Mouse (Mus musculus) hindbrain, embryonic 11.5 days (tissue): ENCODE results near the gene Nfia. TPM values are rescaled to one million over a fixed set of nuclear protein-coding genes. Genes with fewer than 3 reads are reported as not detected.

ENCODE experiments used
- ATAC-seq: fragments of 200-750 bp; cut with Nextera tagmentation; 2 replicates; pipeline ENCODE4 v1.8.0; 2017; ENCODE audit warnings: mild to moderate bottlenecking, moderate TSS enrichment, moderate library complexity; ENCODE audit not compliant: low FRiP score
- DNase-seq: peaks from one replicate; pipeline ENCODE4 v3.0.0-alpha.2; 2015; ENCODE audit warnings: low spot score
- H3K27ac ChIP-seq: fragments of 300-500 bp; sonication (generic); 2 replicates; pipeline ENCODE4 v1.5.1; 2014; ENCODE audit warnings: mild to moderate bottlenecking, low read depth, low read length
- H3K27me3 ChIP-seq: fragments of 300-500 bp; sonication (generic); 2 replicates; pipeline ENCODE4 v1.6.1; 2014; ENCODE audit warnings: mild to moderate bottlenecking, low read length, moderate library complexity, mixed read lengths; ENCODE audit not compliant: control insufficient read depth, insufficient read depth
- H3K36me3 ChIP-seq: fragments of 300-500 bp; sonication (generic); 2 replicates; pipeline ENCODE4 v1.6.1; 2014; ENCODE audit warnings: mild to moderate bottlenecking, low read length, moderate library complexity, mixed read lengths; ENCODE audit not compliant: control insufficient read depth, insufficient read depth
- H3K4me1 ChIP-seq: fragments of 300-500 bp; sonication (generic); replicated peaks from 2 replicates; pipeline ENCODE4 v1.6.1; 2014; ENCODE audit warnings: low read length, mixed read lengths; ENCODE audit not compliant: control insufficient read depth, insufficient read depth
- H3K4me2 ChIP-seq: fragments of 300-500 bp; sonication (generic); replicated peaks from 2 replicates; pipeline ENCODE4 v1.6.1; 2014; ENCODE audit warnings: mild to moderate bottlenecking, low read depth, low read length
- H3K4me3 ChIP-seq: fragments of 300-500 bp; sonication (generic); 2 replicates; pipeline ENCODE4 v1.5.1; 2014; ENCODE audit warnings: low read depth, low read length
- H3K9ac ChIP-seq: fragments of 300-500 bp; sonication (generic); 2 replicates; pipeline ENCODE4 v1.6.1; 2014; ENCODE audit warnings: low read depth, low read length
- H3K9me3 ChIP-seq: fragments of 300-500 bp; sonication (generic); 2 replicates; pipeline ENCODE4 v1.6.1; 2016; ENCODE audit warnings: low read length; ENCODE audit not compliant: control insufficient read depth
- WGBS: fragments of 180-500 bp; shearing (Covaris S2); extraction: QIAGEN DNeasy Blood & Tissue Kit; methylation state at CpG from one replicate; pipeline ENCODE4 v1.1.7; 2014; 5-methylcytosine and 5-hydroxymethylcytosine counted together
- polyA plus RNA-seq: library from polyadenylated mRNA; unstranded; fragments of >200 nt; fragmentation: Nextera tagmentation; extraction: Ambion mirVana; gene quantifications from 2 replicates; pipeline ENCODE4 v1.2.1, GENCODE M21; 2014

Gene Nfia
- polyA plus RNA-seq, 1 experiment from 2014 or later, result 45.6 TPM

DNA sequence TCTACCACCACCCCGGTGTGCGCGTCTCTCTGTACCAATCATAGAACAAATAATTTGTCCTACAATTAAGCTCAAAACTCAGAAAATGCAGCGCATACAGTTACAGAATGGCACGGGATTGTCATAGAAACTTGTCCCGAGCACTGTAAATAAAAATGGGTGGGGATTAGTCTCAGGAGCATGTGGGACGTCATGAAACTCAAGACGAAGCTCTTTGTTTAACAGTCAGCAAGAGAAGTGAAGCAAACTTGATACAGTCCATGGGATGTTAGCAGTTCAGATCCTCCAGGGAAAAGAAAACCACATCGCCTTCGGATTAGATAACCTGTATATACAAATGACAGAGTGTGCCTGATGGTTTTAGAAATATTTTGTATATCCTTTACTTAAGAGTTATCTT lies 24.0 kb downstream of the Nfia start:
- 90% methylated on average over 10 of the region's 10 CpGs for WGBS
- no peaks in the 10 kb centered on the region for H3K36me3 ChIP-seq
- H3K27ac ChIP-seq, result no peak overlapping the region
- no peak for ATAC-seq
- no peaks in the 10 kb centered on the region for H3K27me3 ChIP-seq
- no peak for DNase-seq
- no peaks in the 10 kb centered on the region for H3K4me1 ChIP-seq
- H3K4me2 ChIP-seq, result no peak overlapping the region
- H3K9me3 ChIP-seq, result no peaks in the 10 kb centered on the region
- H3K9ac ChIP-seq, result no peak overlapping the region
- H3K4me3 ChIP-seq, result no peak overlapping the region

GRCm38 (mm10) chr4:97803791-97804190 lies 31.3 kb downstream of the Nfia start:
- no peaks in the 10 kb centered on the region for H3K9me3 ChIP-seq
- no peak overlapping the region for H3K9ac ChIP-seq
- WGBS, result 75% methylated on average over 3 of the region's 3 CpGs
- no peaks in the 10 kb centered on the region for H3K36me3 ChIP-seq
- H3K4me3 ChIP-seq, result no peak overlapping the region
- no peaks in the 10 kb centered on the region for H3K27me3 ChIP-seq
- H3K27ac ChIP-seq, result no peak overlapping the region
- DNase-seq (no peak), ATAC-seq (no peak)
- 0 out of 2 replicates have a peak, but pooled peaks cover 3% of the 10 kb centered on the region for H3K4me1 ChIP-seq
- no peak overlapping the region for H3K4me2 ChIP-seq

- no peak overlapping the region for H3K9ac ChIP-seq
- H3K4me3 ChIP-seq, result no peak overlapping the region
- H3K4me1 ChIP-seq, result 0 out of 2 replicates have a peak, but pooled peaks cover 3% of the 10 kb centered on the region
- no peak overlapping the region for H3K27ac ChIP-seq
- 72% methylated on average over 5 of the region's 5 CpGs for WGBS
- H3K4me2 ChIP-seq, result no peak overlapping the region
- ATAC-seq (no peak), DNase-seq (no peak)
- no peaks in the 10 kb centered on the region for H3K36me3 ChIP-seq
- H3K9me3 ChIP-seq, result no peaks in the 10 kb centered on the region
- no peaks in the 10 kb centered on the region for H3K27me3 ChIP-seq
Measured at GRCm38 (mm10) chr4:97804638-97805037, 32.1 kb downstream of the Nfia start.

DNA sequence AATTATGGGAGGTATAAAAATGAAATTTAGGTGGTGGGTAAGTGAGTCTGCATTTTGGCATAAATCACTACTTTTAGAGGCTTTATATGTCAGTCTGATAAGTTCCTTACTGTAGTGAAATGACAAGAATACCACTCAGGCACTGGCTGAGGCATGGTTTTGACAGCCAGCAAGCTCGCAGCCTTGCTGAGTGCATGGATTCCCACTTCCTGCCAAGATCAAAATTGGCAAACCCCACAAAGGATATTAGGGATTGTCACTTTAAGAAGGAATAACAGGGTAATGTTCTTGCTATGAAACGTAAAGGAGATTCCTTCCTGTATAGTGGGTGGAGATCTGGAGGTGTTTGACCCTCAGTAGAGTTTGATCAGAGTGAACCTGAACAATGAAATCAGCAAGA lies 32.7 kb downstream of the Nfia start:
- no peak overlapping the region for H3K4me3 ChIP-seq
- no peak overlapping the region for H3K27ac ChIP-seq
- H3K4me1 ChIP-seq, result 0 out of 2 replicates have a peak, but pooled peaks cover 3% of the 10 kb centered on the region
- no peaks in the 10 kb centered on the region for H3K9me3 ChIP-seq
- H3K9ac ChIP-seq, result no peak overlapping the region
- H3K27me3 ChIP-seq, result no peaks in the 10 kb centered on the region
- 57% methylated on average over 2 of the region's 2 CpGs for WGBS
- ATAC-seq, result no peak
- no peak overlapping the region for H3K4me2 ChIP-seq
- DNase-seq, result no peak
- H3K36me3 ChIP-seq, result no peaks in the 10 kb centered on the region

DNA sequence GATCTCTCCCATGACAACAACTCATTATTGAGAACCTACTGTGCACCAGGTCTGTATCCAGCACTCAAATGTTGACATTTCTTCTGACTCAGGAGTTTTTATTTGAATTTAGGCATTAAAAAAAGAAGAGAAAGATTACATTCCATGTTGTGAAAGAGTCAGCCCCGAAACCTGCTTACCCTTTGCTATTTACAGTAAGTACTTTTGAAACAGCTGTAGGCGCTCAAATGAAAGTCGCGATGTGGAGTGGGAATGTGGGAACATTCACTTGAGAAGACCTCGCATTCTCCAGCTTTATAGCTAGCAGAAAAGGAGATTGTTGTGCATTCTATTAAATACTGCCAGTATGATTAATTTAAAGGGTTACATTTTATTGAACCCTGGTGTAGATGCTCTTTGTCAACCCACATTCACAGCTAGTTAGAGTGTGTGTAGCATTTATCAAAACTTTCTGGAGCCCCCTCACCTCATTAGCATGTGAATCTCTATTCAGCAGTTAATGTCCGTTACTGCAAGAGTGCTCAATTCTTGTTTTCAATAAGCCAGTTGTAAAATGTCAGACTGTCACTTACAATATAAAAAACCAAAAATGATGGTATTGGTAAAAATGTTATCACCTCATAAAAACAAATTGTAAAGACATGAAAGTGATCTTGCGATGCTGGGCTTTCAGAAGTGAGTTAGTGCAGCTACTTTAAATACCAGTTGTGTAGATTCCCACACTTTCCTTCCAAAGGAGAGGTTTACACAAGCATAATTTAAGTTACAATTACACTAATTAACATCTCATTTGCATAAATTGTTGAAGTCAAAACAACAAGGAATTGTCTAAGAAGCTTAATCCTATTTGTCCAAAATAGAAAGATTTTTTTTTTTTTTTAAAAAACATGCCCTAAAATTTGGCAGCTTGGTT lies 33.6 kb downstream of the Nfia start:
- Histone ChIP-seq H3K27me3 (no peaks in the 10 kb centered on the region), H3K36me3 (no peaks in the 10 kb centered on the region), H3K4me2 (no peak overlapping the region), H3K9ac (no peak overlapping the region), H3K4me1 (0 out of 2 replicates have a peak, but pooled peaks cover 3% of the 10 kb centered on the region), H3K27ac (no peak overlapping the region), H3K4me3 (no peak overlapping the region), H3K9me3 (no peaks in the 10 kb centered on the region)
- WGBS, result 47% methylated on average over 7 of the region's 7 CpGs
- DNase-seq (peak; percentile 22), ATAC-seq (peak; percentile 85)

GRCm38 (mm10) chr4:97806924-97807323 lies 34.4 kb downstream of the Nfia start:
- no peak overlapping the region for H3K9ac ChIP-seq
- H3K27me3 ChIP-seq, result no peaks in the 10 kb centered on the region
- DNase-seq, result no peak
- WGBS, result 80% methylated on average over 2 of the region's 2 CpGs
- 0 out of 2 replicates have a peak, but pooled peaks cover 3% of the 10 kb centered on the region for H3K4me1 ChIP-seq
- peak; percentile 34; the same call in 1 of the 2 replicates for ATAC-seq
- H3K27ac ChIP-seq, result no peak overlapping the region
- H3K4me3 ChIP-seq, result no peak overlapping the region
- H3K36me3 ChIP-seq, result no peaks in the 10 kb centered on the region
- no peak overlapping the region for H3K4me2 ChIP-seq
- H3K9me3 ChIP-seq, result no peaks in the 10 kb centered on the region

DNA sequence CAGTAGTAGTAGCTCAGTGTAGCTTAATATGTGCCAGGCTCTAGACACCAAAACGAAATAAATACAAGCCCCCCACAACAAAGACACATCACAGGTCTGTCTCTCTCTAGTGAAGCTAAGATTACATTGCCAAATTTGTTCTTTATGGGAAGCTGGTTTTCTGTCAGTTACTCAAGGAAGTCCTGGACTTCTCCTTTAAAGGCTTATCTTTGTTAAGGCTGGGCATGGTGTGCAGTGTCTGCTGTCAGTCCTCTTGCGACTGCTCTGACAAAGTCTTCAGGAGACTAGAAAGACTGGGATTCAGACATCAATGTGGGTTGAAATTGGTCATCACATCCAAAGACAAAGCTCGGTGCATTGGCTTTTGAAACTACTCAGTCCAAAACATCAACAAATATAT lies 36.4 kb downstream of the Nfia start:
- H3K9ac ChIP-seq, result no peak overlapping the region
- ATAC-seq (no peak), DNase-seq (no peak)
- no peak overlapping the region for H3K27ac ChIP-seq
- no peak overlapping the region for H3K4me3 ChIP-seq
- H3K4me1 ChIP-seq, result 0 out of 2 replicates have a peak, but pooled peaks cover 3% of the 10 kb centered on the region
- no peak overlapping the region for H3K4me2 ChIP-seq
- no peaks in the 10 kb centered on the region for H3K27me3 ChIP-seq
- WGBS, result 93% methylated on average over 3 of the region's 3 CpGs
- H3K9me3 ChIP-seq, result no peaks in the 10 kb centered on the region
- no peaks in the 10 kb centered on the region for H3K36me3 ChIP-seq

GRCm38 (mm10) chr4:97809582-97810295 lies 37.2 kb downstream of the Nfia start:
- DNase-seq (no peak), ATAC-seq (no peak)
- no peaks in the 10 kb centered on the region for H3K36me3 ChIP-seq
- no peaks in the 10 kb centered on the region for H3K27me3 ChIP-seq
- H3K9me3 ChIP-seq, result no peaks in the 10 kb centered on the region
- H3K9ac ChIP-seq, result no peak overlapping the region
- H3K27ac ChIP-seq, result no peak overlapping the region
- WGBS, result 83% methylated on average over 4 of the region's 4 CpGs
- no peak overlapping the region for H3K4me2 ChIP-seq
- H3K4me3 ChIP-seq, result no peak overlapping the region
- 0 out of 2 replicates have a peak, but pooled peaks cover 3% of the 10 kb centered on the region for H3K4me1 ChIP-seq
